Mouse (Mus musculus) left cerebral cortex, adult 2 months (tissue): ENCODE results near the gene Prickle3. TPM values are rescaled to one million over a fixed set of nuclear protein-coding genes. Genes with fewer than 3 reads are reported as not detected.
"Not testable (repeated sequence)": the region's sequence is repeated elsewhere in the genome, so short reads cannot be mapped to it uniquely, and the experiment has no call there.

ENCODE experiments used
- DNase-seq, 2 experiments: peaks; one replicate each; pipeline ENCODE4 v3.0.0; 2021 to 2022; ENCODE audit warnings: low spot score in 2 of 2, mixed read lengths in 1 of 2; ENCODE audit errors: extremely low spot score in 1 of 2
- H3K27ac ChIP-seq: fragments of 200-600 bp; 2 replicates; pipeline ENCODE4 v1.8.1; 2022
- H3K4me3 ChIP-seq: fragments of 200-600 bp; 2 replicates; pipeline ENCODE4 v1.8.1; 2022
- CTCF ChIP-seq: fragments of 200-600 bp; IDR thresholded peaks from 2 replicates; pipeline ENCODE4 v1.8.1; 2022; ENCODE audit warnings: antibody characterized with exemption, mild to moderate bottlenecking, moderate library complexity
- intact Hi-C: fragments of 180-260 bp; cut with DNase I; formaldehyde crosslinking; loops from one replicate; pipeline ENCODE4 v1.15.1; 2025
- total RNA-seq, 2 experiments: library from RNA; stranded (reverse); gene quantifications; 2 replicates each; pipeline ENCODE4 v1.2.3; 2021

Prickle3 gene
- total RNA-seq, 2 experiments from 2014 or later, result 1.1 to 2.4 TPM

DNA sequence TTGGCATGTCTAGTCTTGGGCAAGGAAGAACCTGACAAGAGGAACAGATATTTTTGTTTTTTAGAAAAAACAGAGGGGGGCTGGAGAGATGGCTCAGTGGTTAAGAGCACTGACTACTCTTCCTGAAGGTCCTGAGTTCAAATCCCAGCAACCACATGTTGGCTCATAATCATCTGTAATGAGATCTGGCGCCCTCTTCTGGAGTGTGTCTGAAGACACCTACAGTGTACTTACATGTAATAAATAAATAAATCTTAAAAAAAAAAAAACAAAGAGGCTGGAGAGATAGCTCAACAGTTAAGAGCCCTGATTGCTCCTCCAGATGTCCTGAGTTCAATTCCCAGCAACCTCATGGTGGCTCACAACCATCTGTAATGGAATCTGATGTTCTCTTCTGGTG, 59.0 kb downstream of the Prickle3 start:
- peak; percentile 24 for TF ChIP-seq CTCF
- H3K27ac ChIP-seq, intact Hi-C loops, H3K4me3 ChIP-seq, DNase-seq: not testable (repeated sequence)

Other genes starting within 250 kb of the Prickle3 start
- not detected for gene Foxp3, start 83.6 kb upstream of the Prickle3 start, total RNA-seq
- gene Ppp1r3f, start 83.0 kb upstream of the Prickle3 start, total RNA-seq, result 10 to 100 TPM; 21.9 to 26.8 TPM
- 10 to 100 TPM; 30.1 to 31.5 TPM for gene Ccdc22, start 51.7 kb upstream of the Prickle3 start, total RNA-seq
- gene Cacna1f, start 50.2 kb upstream of the Prickle3 start, total RNA-seq, result under 1 TPM; 0.19 to 0.27 TPM
- gene Syp, start 18.8 kb upstream of the Prickle3 start, total RNA-seq, result 1,000 to 10,000 TPM; 1,746 to 1,868 TPM
- 1 to 10 TPM; 6.5 to 8.8 TPM for gene Plp2, start 14.1 kb downstream of the Prickle3 start, total RNA-seq
- gene Magix, start 24.0 kb downstream of the Prickle3 start, total RNA-seq, result under 1 TPM; 0.16 to 0.43 TPM
- gene Gpkow, start 39.9 kb downstream of the Prickle3 start, total RNA-seq, result 10 to 100 TPM; 32.9 to 34.5 TPM
- gene Wdr45, start 57.1 kb downstream of the Prickle3 start, total RNA-seq, result 10 to 100 TPM; 61.0 to 68.9 TPM
- gene Gm45208, start 65.0 kb downstream of the Prickle3 start, total RNA-seq, result not detected
- gene Praf2, start 71.2 kb downstream of the Prickle3 start, total RNA-seq, result 10 to 100 TPM; 88.9 to 92.7 TPM
- 10 to 100 TPM; 26.3 TPM for gene Ccdc120, start 93.6 kb downstream of the Prickle3 start, total RNA-seq
- gene Tfe3, start 105.3 kb downstream of the Prickle3 start, total RNA-seq, result 10 to 100 TPM; 30.9 to 35.1 TPM
- 100 to 1,000 TPM; 109 to 113 TPM for gene Gripap1, start 132.5 kb downstream of the Prickle3 start, total RNA-seq
- gene Kcnd1, start 165.0 kb downstream of the Prickle3 start, total RNA-seq, result 1 to 10 TPM; 7.7 to 9.3 TPM
- gene Otud5, start 184.1 kb downstream of the Prickle3 start, total RNA-seq, result 10 to 100 TPM; 76.4 to 84.1 TPM
- 10 to 100 TPM; 53.6 to 56.3 TPM for gene Pim2, start 221.0 kb downstream of the Prickle3 start, total RNA-seq
- gene Slc35a2, start 226.8 kb downstream of the Prickle3 start, total RNA-seq, result 10 to 100 TPM; 31.9 to 39.6 TPM
- 10 to 100 TPM; 80.5 to 83.6 TPM for gene Pqbp1, start 242.0 kb downstream of the Prickle3 start, total RNA-seq
- gene Timm17b, start 242.1 kb downstream of the Prickle3 start, total RNA-seq, result 10 to 100 TPM; 19.3 to 27.4 TPM